Mouse (Mus musculus): ENCODE measurements around the gene Ttc17. TPM values are rescaled to one million over a fixed set of nuclear protein-coding genes. Genes with fewer than 3 reads are reported as not detected.

Gene Ttc17
- 15.7 and 20.0 TPM in 2 replicates for polyA plus RNA-seq (2015; fragmentation: Nextera tagmentation; extraction: Ambion mirVana)

DNA sequence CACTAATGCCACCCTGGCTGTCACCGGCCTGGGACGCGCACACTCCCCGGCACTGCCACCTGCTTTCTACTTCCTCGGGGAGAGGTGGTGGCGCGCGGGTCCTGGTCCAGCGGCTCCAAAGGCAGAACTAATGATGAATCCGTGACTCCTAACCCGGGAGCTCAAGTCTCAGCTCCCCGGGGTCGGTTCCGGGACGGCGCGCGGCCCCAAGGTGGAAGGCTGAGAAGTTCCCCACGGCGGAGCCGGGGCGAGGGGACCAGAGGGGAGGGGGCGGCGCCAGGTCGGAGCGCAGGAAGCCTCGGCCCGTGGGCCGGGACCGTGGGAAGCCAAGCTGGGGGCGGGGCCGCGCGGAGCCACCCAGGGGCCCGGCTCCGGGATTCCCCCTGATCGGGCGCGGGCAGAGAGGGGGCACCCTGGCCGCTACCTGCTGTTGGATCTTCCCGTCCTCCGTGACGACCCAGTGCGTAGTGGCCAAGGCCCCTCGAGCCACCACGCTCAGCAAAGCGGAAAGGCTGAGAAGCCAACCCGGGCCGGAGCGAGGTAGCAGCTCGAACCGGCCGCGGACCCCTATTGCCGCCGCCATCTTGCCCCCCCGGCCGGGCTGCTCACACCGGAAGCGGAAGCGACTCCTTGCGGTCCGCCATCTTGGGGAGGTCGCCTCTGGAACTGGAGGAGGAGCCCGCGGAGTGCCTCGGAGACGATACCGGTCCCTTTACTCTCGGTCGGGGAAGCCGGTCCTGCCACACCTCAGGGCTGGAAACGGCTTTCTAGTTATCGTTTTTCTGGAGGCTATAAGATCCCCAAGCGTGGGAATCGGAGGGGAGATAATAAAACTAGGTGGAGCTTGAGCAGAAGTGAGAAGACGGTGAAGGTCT, at the start of gene Ttc17:
Ttc17 (minus strand) TSS at position 607 of the 875 bp plus-strand sequence.
- Histone ChIP-seq H3K36me3 (peaks cover 19% of the 10 kb centered on the region), H3K9ac (peak within 1 kb of the TSS; percentile 82), H3K27ac (peak within 1 kb of the TSS; percentile 92), H3K4me2 (replicated peaks) (peak within 1 kb of the TSS; percentile 82), H3K9me3 (no peaks in the 10 kb centered on the region), H3K27me3 (no peaks in the 10 kb centered on the region), H3K4me3 (peak within 1 kb of the TSS; percentile 89), H3K4me1 (peaks cover 28% of the 10 kb centered on the region)
- under 1% methylated on average over 77 of the region's 77 CpGs for WGBS
- ATAC-seq (ENCODE audit: low FRiP score, low read depth): peak; percentile 96

DNA sequence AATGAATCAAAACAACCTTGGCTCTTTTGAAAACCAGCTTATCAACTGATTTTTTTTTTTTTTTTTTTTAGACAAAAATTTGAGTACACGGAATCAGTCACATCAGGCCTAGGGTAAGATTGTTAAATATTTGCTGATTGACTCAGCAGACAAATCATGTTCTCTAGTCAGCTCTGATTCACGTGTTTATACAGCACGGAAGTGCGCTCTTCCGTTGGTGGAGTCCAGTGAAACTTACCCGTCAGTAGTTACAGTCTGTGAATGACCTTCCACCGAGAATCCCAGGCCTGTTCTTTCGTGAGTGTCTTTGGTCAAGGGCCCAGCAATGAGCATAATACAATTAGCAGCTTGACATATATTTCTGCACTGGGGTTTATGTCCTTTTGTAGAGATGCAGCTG, 43.2 kb upstream of the Ttc17 start:
- H3K27me3 ChIP-seq: no peaks in the 10 kb centered on the region
- H3K4me1 ChIP-seq: no peaks in the 10 kb centered on the region
- 90% methylated on average over 8 of the region's 8 CpGs for WGBS
- no peaks in the 10 kb centered on the region for H3K9me3 ChIP-seq
- no peak overlapping the region for H3K4me3 ChIP-seq
- H3K36me3 ChIP-seq: no peaks in the 10 kb centered on the region
- no peak overlapping the region for H3K9ac ChIP-seq
- H3K27ac ChIP-seq: no peak overlapping the region
- H3K4me2 ChIP-seq (replicated peaks): no peak overlapping the region
- ATAC-seq (ENCODE audit: low FRiP score, low read depth): no peak

DNA sequence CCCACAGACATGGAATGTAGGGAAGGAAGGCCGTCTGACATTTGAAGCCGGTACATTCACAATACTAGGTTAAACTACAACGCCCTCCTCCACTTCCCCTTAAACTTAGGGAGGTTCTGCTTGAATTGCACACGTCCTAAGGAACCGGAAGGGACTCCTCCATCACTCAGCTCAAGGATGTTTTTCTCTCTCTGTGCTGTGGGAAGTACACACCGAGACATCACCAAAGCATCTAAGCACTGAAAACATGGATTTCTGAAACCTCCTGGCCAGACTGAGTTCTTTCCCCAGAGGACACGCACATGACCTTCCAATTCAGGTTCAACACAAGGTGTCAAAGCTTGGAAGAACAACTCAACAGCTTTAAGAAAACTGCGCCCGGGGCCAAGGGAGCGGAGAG, 30.5 kb upstream of the Ttc17 start:
- Histone ChIP-seq H3K9me3 (no peaks in the 10 kb centered on the region), H3K27ac (no peak overlapping the region), H3K36me3 (no peaks in the 10 kb centered on the region), H3K4me2 (replicated peaks) (peak overlapping the region; percentile 94), H3K9ac (peak overlapping the region; percentile 97), H3K27me3 (no peaks in the 10 kb centered on the region), H3K4me3 (peak overlapping the region; percentile 76), H3K4me1 (peaks cover 25% of the 10 kb centered on the region)
- 1% methylated on average over 10 of the region's 10 CpGs for WGBS
- ATAC-seq (ENCODE audit: low FRiP score, low read depth): no peak

DNA sequence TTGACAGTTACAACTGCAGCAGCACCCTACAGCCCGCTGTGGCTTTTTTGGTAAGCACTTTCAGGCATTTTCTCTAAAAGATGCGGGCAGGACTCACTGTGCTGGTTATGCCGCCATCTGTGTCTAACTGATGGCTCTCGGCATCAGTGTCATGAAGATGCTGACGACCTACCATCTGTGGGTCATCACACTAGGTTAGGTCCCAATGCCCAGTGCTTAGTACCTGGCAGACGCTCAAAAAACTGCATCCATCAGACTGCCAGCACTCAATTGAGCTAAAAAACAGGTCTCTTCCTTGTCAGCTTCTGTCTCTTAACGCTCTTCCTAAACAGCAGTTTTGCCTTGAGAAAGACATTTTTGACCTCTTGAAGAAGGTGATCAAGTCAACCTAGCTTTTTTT, 29.0 kb upstream of the Ttc17 start:
- H3K9ac ChIP-seq: 0 out of 2 replicates have a peak overlapping the region, but pooled peaks have one; percentile 97
- WGBS: 87% methylated on average over 7 of the region's 7 CpGs
- H3K4me2 ChIP-seq (replicated peaks): peak overlapping the region; percentile 94; the same call in 1 of the 2 replicates
- no peaks in the 10 kb centered on the region for H3K27me3 ChIP-seq
- no peak for ATAC-seq (ENCODE audit: low FRiP score, low read depth)
- H3K9me3 ChIP-seq: no peaks in the 10 kb centered on the region
- H3K4me3 ChIP-seq: no peak overlapping the region
- H3K27ac ChIP-seq: no peak overlapping the region
- H3K4me1 ChIP-seq: peaks cover 25% of the 10 kb centered on the region
- H3K36me3 ChIP-seq: no peaks in the 10 kb centered on the region

DNA sequence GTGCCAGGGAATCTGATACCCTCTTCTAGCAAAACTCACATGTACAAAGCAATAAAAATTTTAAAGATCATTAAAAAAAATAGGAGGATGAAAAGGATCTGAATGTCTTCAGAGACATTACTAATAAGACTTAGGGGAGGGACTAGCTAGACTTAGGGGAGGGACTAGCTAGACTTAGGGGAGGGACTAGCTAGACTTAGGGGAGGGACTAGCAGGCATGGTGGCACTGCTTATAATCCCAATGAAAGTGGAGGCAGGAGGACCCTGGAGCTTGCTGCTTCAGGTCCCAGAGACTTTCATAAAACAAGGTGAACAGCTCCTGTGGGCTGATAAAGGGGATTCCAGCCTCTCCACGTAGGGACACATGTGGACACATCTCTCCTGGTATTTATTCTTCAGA, 28.3 kb upstream of the Ttc17 start:
- Histone ChIP-seq H3K36me3 (no peaks in the 10 kb centered on the region), H3K9me3 (no peaks in the 10 kb centered on the region)
- no peak for ATAC-seq (ENCODE audit: low FRiP score, low read depth)

DNA sequence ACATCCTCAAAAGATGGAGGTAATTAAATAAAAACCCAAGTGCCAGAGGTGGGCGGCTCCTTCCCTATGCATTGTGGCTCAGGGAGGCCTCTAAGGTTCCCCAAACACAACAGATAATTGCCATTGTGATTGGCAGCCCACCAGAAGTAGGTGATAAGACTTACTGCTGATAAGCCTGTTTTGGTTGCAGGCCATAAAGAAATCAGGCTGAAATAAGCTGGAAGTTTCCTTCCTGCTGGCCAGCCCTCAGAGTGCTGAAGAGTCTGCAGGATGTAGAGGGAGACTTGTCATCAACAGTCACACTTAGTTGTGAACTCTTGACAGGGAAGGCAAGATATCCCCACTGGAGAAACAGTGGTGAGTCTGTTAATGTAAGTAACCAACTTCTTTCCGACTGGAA, 25.7 kb upstream of the Ttc17 start:
- ATAC-seq (ENCODE audit: low FRiP score, low read depth): no peak
- no peak overlapping the region for H3K4me2 ChIP-seq (replicated peaks)
- no peak overlapping the region for H3K4me3 ChIP-seq
- peaks cover 15% of the 10 kb centered on the region for H3K36me3 ChIP-seq
- H3K27ac ChIP-seq: no peak overlapping the region
- peaks cover 25% of the 10 kb centered on the region for H3K4me1 ChIP-seq
- no peaks in the 10 kb centered on the region for H3K9me3 ChIP-seq
- WGBS: 62% methylated on average over 2 of the region's 2 CpGs
- no peaks in the 10 kb centered on the region for H3K27me3 ChIP-seq
- H3K9ac ChIP-seq: no peak overlapping the region

More for the DNA sequence above, 28.3 kb upstream of the Ttc17 start:
- 41% methylated on average over 1 of the region's 1 CpGs for WGBS
- Histone ChIP-seq H3K27me3 (no peaks in the 10 kb centered on the region), H3K9ac (no peak overlapping the region), H3K4me3 (no peak overlapping the region), H3K4me2 (replicated peaks) (no peak overlapping the region), H3K27ac (no peak overlapping the region), H3K4me1 (peaks cover 25% of the 10 kb centered on the region)

DNA sequence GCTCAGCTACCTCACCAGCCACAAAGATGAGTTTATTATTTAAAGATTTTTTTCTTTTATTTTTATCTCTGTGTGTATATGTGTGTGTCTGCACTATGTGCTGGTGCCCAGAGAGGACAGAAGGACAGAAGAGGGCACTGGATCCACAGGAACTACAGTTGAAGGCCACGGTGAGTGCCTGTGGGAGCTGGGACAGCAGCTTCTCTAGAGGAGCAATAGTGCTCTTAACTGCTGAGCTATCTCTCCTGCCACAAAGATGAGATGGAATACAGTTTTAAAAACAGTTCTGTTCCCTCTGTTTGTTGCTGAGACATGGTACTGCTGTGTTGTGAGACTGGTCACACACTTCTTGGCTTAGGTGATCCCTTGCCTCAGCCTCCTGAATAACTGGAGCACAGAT, 22.0 kb upstream of the Ttc17 start:
- no peak overlapping the region for H3K9ac ChIP-seq
- ATAC-seq (ENCODE audit: low FRiP score, low read depth): no peak
- no peak overlapping the region for H3K4me3 ChIP-seq
- no peak overlapping the region for H3K4me2 ChIP-seq (replicated peaks)
- peaks cover 50% of the 10 kb centered on the region for H3K36me3 ChIP-seq
- 95% methylated on average over 1 of the region's 1 CpGs for WGBS
- peaks cover 3% of the 10 kb centered on the region; the same call in 1 of the 2 replicates for H3K4me1 ChIP-seq
- H3K9me3 ChIP-seq: no peaks in the 10 kb centered on the region
- H3K27me3 ChIP-seq: no peaks in the 10 kb centered on the region
- no peak overlapping the region for H3K27ac ChIP-seq

DNA sequence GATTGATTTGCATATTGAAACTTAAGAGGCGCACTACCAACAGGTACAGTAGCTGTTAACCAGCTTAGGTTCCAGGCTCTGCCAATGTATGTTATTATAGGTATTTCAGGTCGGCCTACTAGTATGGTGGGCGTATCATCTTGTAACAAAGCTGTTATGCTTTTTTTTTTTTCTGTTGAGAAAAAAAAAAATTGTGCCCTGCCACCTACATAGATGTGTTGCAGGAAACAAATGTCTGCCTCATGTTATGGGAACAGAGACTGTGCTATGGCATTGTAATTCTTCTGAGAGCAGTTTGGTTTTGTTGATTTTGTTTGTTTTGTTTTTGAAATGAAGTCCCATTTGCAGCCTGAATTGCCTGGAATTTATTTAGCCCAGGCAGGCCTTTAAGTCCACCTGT, 952 bp upstream of the Ttc17 start:
- no peaks in the 10 kb centered on the region for H3K9me3 ChIP-seq
- H3K4me3 ChIP-seq: peak overlapping the region; percentile 89
- peaks cover 28% of the 10 kb centered on the region for H3K36me3 ChIP-seq
- peaks cover 28% of the 10 kb centered on the region for H3K4me1 ChIP-seq
- no peak for ATAC-seq (ENCODE audit: low FRiP score, low read depth)
- no peaks in the 10 kb centered on the region for H3K27me3 ChIP-seq
- peak overlapping the region; percentile 82 for H3K9ac ChIP-seq
- H3K27ac ChIP-seq: no peak overlapping the region
- H3K4me2 ChIP-seq (replicated peaks): peak overlapping the region; percentile 77
- 33% methylated on average over 3 of the region's 3 CpGs for WGBS

DNA sequence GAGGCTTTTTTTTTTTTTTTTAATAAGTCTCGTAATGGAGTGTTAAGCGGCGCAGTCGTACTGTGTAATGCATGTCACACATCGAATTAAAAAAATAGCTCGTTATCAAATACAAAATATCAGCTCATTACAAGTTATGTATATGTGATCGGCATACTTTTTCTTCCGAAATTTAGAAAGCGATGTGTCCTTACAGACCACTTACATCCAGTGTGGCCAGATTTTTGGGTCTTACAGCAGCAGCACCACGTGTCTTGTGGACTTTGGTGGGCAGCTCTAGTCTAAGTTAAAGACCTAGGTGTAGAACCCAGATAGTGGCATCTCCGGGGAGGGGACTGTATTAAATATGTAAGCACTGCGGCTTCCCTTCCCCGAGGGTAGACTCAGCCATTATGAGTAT, 532 bp upstream of the Ttc17 start:
- Histone ChIP-seq H3K27ac (peak overlapping the region; percentile 92; the same call in 1 of the 2 replicates), H3K9ac (peak overlapping the region; percentile 82), H3K4me1 (peaks cover 28% of the 10 kb centered on the region), H3K9me3 (no peaks in the 10 kb centered on the region), H3K4me2 (replicated peaks) (peak overlapping the region; percentile 77), H3K36me3 (peaks cover 24% of the 10 kb centered on the region), H3K4me3 (peak overlapping the region; percentile 89), H3K27me3 (no peaks in the 10 kb centered on the region)
- 2% methylated on average over 13 of the region's 13 CpGs for WGBS
- peak; percentile 20; the same call in 1 of the 2 replicates for ATAC-seq (ENCODE audit: low FRiP score, low read depth)

DNA sequence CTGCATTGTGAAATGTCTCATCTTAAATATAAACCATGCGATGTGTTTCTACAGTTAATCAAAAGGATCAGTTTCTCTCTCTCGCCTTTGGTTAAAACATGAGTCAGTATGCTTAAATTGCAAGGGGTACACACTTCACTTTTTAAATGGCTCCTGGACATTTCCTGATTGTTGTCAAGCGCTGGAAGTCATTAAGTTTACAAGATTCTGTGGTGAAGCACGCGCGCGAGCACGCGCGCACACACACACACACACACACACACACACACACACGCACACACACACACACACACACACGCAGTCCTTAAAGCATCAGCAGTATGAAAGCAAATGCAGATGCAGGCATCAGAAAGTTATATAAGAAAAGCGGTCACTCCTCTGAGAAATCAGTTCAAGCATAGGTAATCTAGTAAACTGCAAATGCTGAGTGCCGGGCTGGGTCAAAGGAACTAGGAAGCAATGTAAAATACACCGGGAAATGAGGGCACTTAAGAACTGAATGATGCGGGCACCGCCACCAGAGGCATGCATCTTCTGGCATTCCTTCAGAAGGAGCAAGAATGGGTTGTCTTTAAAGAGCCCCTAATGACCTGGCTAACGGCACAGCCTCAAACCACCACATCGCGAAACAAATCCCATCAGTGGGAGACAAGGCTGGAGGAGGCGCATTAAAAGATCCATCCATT, 949 bp downstream of the Ttc17 start:
- H3K4me1 ChIP-seq: peaks cover 28% of the 10 kb centered on the region
- peak overlapping the region; percentile 89 for H3K4me3 ChIP-seq
- H3K4me2 ChIP-seq (replicated peaks): peak overlapping the region; percentile 82
- 4% methylated on average over 21 of the region's 21 CpGs for WGBS
- H3K9ac ChIP-seq: peak overlapping the region; percentile 82
- peak; percentile 13; the same call in 1 of the 2 replicates for ATAC-seq (ENCODE audit: low FRiP score, low read depth)
- peaks cover 11% of the 10 kb centered on the region for H3K36me3 ChIP-seq
- H3K9me3 ChIP-seq: no peaks in the 10 kb centered on the region
- peak overlapping the region; percentile 92 for H3K27ac ChIP-seq
- no peaks in the 10 kb centered on the region for H3K27me3 ChIP-seq

DNA sequence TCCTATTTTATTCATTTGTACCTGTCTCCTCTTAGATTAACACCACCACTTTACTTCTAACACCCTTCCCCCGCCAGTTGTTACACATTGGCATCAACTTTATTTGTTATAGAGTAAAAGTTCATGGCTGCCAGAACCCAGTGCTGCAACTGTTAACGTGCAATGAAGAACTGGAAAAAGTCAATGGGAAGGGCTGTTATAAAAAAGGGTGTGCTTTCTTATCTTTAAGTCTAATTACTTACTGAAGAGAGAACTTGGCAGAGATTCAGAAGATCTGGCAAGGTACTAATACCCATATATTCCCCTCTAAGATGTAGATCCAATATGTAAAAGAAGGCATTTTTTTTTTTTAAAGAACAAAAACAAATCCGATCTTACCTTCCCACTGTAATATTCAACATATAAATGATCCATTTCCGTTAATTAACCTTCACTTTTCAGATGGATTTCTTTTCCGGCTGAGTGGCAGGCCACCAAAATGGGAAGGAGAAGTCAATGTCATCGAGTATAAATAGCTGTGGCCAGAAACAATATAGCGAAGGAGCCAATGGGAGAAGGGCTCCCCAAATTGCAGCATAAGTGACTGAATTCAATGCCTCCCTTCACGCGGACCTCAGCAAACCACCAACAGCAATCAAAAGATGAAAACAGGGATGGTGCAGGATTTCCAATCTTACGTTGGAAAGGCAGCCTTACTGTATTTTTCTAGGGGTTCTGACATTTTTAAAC, 1.8 kb downstream of the Ttc17 start:
- peak overlapping the region; percentile 82 for H3K4me2 ChIP-seq (replicated peaks)
- no peak for ATAC-seq (ENCODE audit: low FRiP score, low read depth)
- peaks cover 28% of the 10 kb centered on the region for H3K4me1 ChIP-seq
- H3K27ac ChIP-seq: no peak overlapping the region
- H3K9ac ChIP-seq: no peak overlapping the region
- no peak overlapping the region for H3K4me3 ChIP-seq
- WGBS: 71% methylated on average over 10 of the region's 10 CpGs
- no peaks in the 10 kb centered on the region for H3K9me3 ChIP-seq
- 0 out of 2 replicates have a peak, but pooled peaks cover 4% of the 10 kb centered on the region for H3K36me3 ChIP-seq
- H3K27me3 ChIP-seq: no peaks in the 10 kb centered on the region

Data from limb, embryonic 13.5 days (tissue).